Mouse (Mus musculus): ENCODE results near the gene Fam222b. TPM values are rescaled to one million over a fixed set of nuclear protein-coding genes. Genes with fewer than 3 reads are reported as not detected.
A peak's percentile ranks its signal among the peaks of the same experiment; 100 is the strongest.

The Fam222b gene
- polyA plus RNA-seq, 1 experiment from 2014 or later, result 15.7 TPM

MicroRNA genes within 50 kb of the gene (microRNA counts, 519-probe panel; counts per million panel counts)
- 460 counts per million, percentile 65 among the panel's probes with 10 or more counts for microRNA mmu-miR-144
- microRNA mmu-miR-451, result 460 counts per million, percentile 65 among the panel's probes with 10 or more counts

Small RNA genes lying within 50 kb of the gene (microRNA-seq; reads per million reads assigned to microRNA genes)
- gene Mir144 (21.0 reads per million, percentile 36 among the genes with 10 or more reads in this experiment), gene Mir451a (not detected), gene Mir451b (not detected), gene Mir7653 (not detected)

Other genes starting within 250 kb of the Fam222b start
- gene Pipox, start 200.6 kb upstream of the Fam222b start, polyA plus RNA-seq (2016; fragmentation: Nextera tagmentation; extraction: Ambion mirVana), result 1.7 and 3.2 TPM in 2 replicates
- 2.0 and 2.4 TPM in 2 replicates for gene Sez6, start 163.9 kb upstream of the Fam222b start, polyA plus RNA-seq (2016; fragmentation: Nextera tagmentation; extraction: Ambion mirVana)
- 27.5 and 27.7 TPM in 2 replicates for gene Phf12, start 111.9 kb upstream of the Fam222b start, polyA plus RNA-seq (2016; fragmentation: Nextera tagmentation; extraction: Ambion mirVana)
- 20.3 and 21.9 TPM in 2 replicates for gene Dhrs13, start 62.4 kb upstream of the Fam222b start, polyA plus RNA-seq (2016; fragmentation: Nextera tagmentation; extraction: Ambion mirVana)
- gene Flot2, start 56.7 kb upstream of the Fam222b start, polyA plus RNA-seq (2016; fragmentation: Nextera tagmentation; extraction: Ambion mirVana), result 51.8 and 54.1 TPM in 2 replicates
- 33.7 and 35.9 TPM in 2 replicates for gene Eral1, start 14.3 kb upstream of the Fam222b start, polyA plus RNA-seq (2016; fragmentation: Nextera tagmentation; extraction: Ambion mirVana)
- 119 and 122 TPM in 2 replicates for gene Traf4, start 70.9 kb downstream of the Fam222b start, polyA plus RNA-seq (2016; fragmentation: Nextera tagmentation; extraction: Ambion mirVana)
- gene Nek8, start 82.0 kb downstream of the Fam222b start, polyA plus RNA-seq (2016; fragmentation: Nextera tagmentation; extraction: Ambion mirVana), result 17.5 and 18.9 TPM in 2 replicates
- gene Tlcd1, start 82.1 kb downstream of the Fam222b start, polyA plus RNA-seq (2016; fragmentation: Nextera tagmentation; extraction: Ambion mirVana), result 13.5 and 14.2 TPM in 2 replicates
- gene Rpl23a, start 88.9 kb downstream of the Fam222b start, polyA plus RNA-seq (2016; fragmentation: Nextera tagmentation; extraction: Ambion mirVana), result 1,221 and 1,230 TPM in 2 replicates
- 164 and 181 TPM in 2 replicates for gene Rab34, start 93.8 kb downstream of the Fam222b start, polyA plus RNA-seq (2016; fragmentation: Nextera tagmentation; extraction: Ambion mirVana)
- gene Proca1, start 98.7 kb downstream of the Fam222b start, polyA plus RNA-seq (2016; fragmentation: Nextera tagmentation; extraction: Ambion mirVana), result 2.9 TPM in 2 replicates
- gene Sdf2, start 151.1 kb downstream of the Fam222b start, polyA plus RNA-seq (2016; fragmentation: Nextera tagmentation; extraction: Ambion mirVana), result 56.2 and 61.1 TPM in 2 replicates
- 36.1 and 37.8 TPM in 2 replicates for gene Supt6, start 151.3 kb downstream of the Fam222b start, polyA plus RNA-seq (2016; fragmentation: Nextera tagmentation; extraction: Ambion mirVana)
- gene 2610507B11Rik, start 167.1 kb downstream of the Fam222b start, polyA plus RNA-seq (2016; fragmentation: Nextera tagmentation; extraction: Ambion mirVana), result 72.1 and 79.5 TPM in 2 replicates
- gene BC030499, start 196.2 kb downstream of the Fam222b start, polyA plus RNA-seq (2016; fragmentation: Nextera tagmentation; extraction: Ambion mirVana), result 0.32 and 0.52 TPM in 2 replicates
- gene Spag5, start 206.9 kb downstream of the Fam222b start, polyA plus RNA-seq (2016; fragmentation: Nextera tagmentation; extraction: Ambion mirVana), result 49.2 and 50.8 TPM in 2 replicates
- gene Aldoc, start 228.3 kb downstream of the Fam222b start, polyA plus RNA-seq (2016; fragmentation: Nextera tagmentation; extraction: Ambion mirVana), result 4.6 and 5.3 TPM in 2 replicates
- 71.1 and 74.3 TPM in 2 replicates for gene Pigs, start 233.8 kb downstream of the Fam222b start, polyA plus RNA-seq (2016; fragmentation: Nextera tagmentation; extraction: Ambion mirVana)
- gene Unc119, start 248.8 kb downstream of the Fam222b start, polyA plus RNA-seq (2016; fragmentation: Nextera tagmentation; extraction: Ambion mirVana), result 93.2 and 99.5 TPM in 2 replicates

Measured in embryonic facial prominence, embryonic 12.5 days (tissue).